Mouse (Mus musculus) retina, postnatal 7 days (tissue): ENCODE measurements around the gene Src.

Experiments
- DNase-seq: peaks from one replicate; pipeline ENCODE4 v3.0.0-alpha.2; 2012; ENCODE audit warnings: low read depth, low spot score

Gene Src

GRCm38 (mm10) chr2:157412497-157412896 is 5.7 kb upstream of the Src start:
- no peak for DNase-seq

GRCm38 (mm10) chr2:157417229-157417628 is 1.0 kb upstream of the Src start:
- DNase-seq = no peak

- no peak for DNase-seq
Measured at GRCm38 (mm10) chr2:157418609-157419071, 396 bp downstream of the Src start.

GRCm38 (mm10) chr2:157419506-157419905 is 1.3 kb downstream of the Src start:
- DNase-seq = no peak

GRCm38 (mm10) chr2:157420404-157420803 is 2.2 kb downstream of the Src start:
- DNase-seq = no peak

- DNase-seq = no peak
Measured at GRCm38 (mm10) chr2:157422062-157422655, 3.9 kb downstream of the Src start.

- no peak for DNase-seq
Measured at GRCm38 (mm10) chr2:157422854-157423705, 4.8 kb downstream of the Src start.

GRCm38 (mm10) chr2:157423706-157424125 is 5.5 kb downstream of the Src start:
- DNase-seq = no peak

GRCm38 (mm10) chr2:157424126-157424903 is 6.1 kb downstream of the Src start:
- DNase-seq = no peak

GRCm38 (mm10) chr2:157424904-157425642 is 6.8 kb downstream of the Src start:
- no peak for DNase-seq

- no peak for DNase-seq
Measured at GRCm38 (mm10) chr2:157425643-157425988, 7.4 kb downstream of the Src start.

GRCm38 (mm10) chr2:157426171-157426570 is 7.9 kb downstream of the Src start:
- DNase-seq = no peak

- DNase-seq = no peak
Measured at GRCm38 (mm10) chr2:157427164-157427563, 8.9 kb downstream of the Src start.

- no peak for DNase-seq
Measured at GRCm38 (mm10) chr2:157428351-157429139, 10.3 kb downstream of the Src start.

- no peak for DNase-seq
Measured at GRCm38 (mm10) chr2:157429735-157430134, 11.5 kb downstream of the Src start.

GRCm38 (mm10) chr2:157430667-157431429 is 12.6 kb downstream of the Src start:
- no peak for DNase-seq

GRCm38 (mm10) chr2:157431912-157432311 is 13.7 kb downstream of the Src start:
- no peak for DNase-seq

- no peak for DNase-seq
Measured at GRCm38 (mm10) chr2:157432476-157432875, 14.2 kb downstream of the Src start.

- no peak for DNase-seq
Measured at GRCm38 (mm10) chr2:157434041-157434440, 15.8 kb downstream of the Src start.

- DNase-seq = no peak
Measured at GRCm38 (mm10) chr2:157434497-157434896, 16.3 kb downstream of the Src start.
